Mouse (Mus musculus): Measurements from ENCODE around the gene Eya2.

- TF ChIP-seq CEBPB (IDR thresholded peaks at IDR 0.05; ENCODE audit: insufficient read depth, poor library complexity, severe bottlenecking), result no peak
- TF ChIP-seq USF1 (IDR thresholded peaks at IDR 0.05; ENCODE audit: low read depth), result no peak
- no peak for TF ChIP-seq MAX (IDR thresholded peaks at IDR 0.05; ENCODE audit: low read depth)
- TF ChIP-seq POLR2A (IDR thresholded peaks at IDR 0.05; ENCODE audit: insufficient read length, low read depth), result no peak
- no peak for TF ChIP-seq MYOG (IDR thresholded peaks at IDR 0.05; ENCODE audit: control insufficient read depth in 1 of 3, insufficient read depth in 1 of 3, insufficient read length in 2 of 3, low read depth in 2 of 3)
- TF ChIP-seq POLR2AphosphoS2 (IDR thresholded peaks at IDR 0.05; ENCODE audit: insufficient read length, low read depth), result no peak
These were observed 23.5 kb upstream of the Eya2 start for GRCm38 (mm10) chr2:165571216-165571778.
